Mouse (Mus musculus): ENCODE results near the gene Slc2a4.
"Not testable (repeated sequence)": the region's sequence is repeated elsewhere in the genome, so short reads cannot be mapped to it uniquely, and the experiment has no call there.

Slc2a4 gene

GRCm38 (mm10) chr11:69920266-69921031 is 27.5 kb downstream of the Slc2a4 start:
- peak; percentile 39 for DNase-seq (ENCODE audit: low spot score)

GRCm38 (mm10) chr11:69919661-69920265 is 28.2 kb downstream of the Slc2a4 start:
- DNase-seq (ENCODE audit: low spot score): peak; percentile 63

DNA sequence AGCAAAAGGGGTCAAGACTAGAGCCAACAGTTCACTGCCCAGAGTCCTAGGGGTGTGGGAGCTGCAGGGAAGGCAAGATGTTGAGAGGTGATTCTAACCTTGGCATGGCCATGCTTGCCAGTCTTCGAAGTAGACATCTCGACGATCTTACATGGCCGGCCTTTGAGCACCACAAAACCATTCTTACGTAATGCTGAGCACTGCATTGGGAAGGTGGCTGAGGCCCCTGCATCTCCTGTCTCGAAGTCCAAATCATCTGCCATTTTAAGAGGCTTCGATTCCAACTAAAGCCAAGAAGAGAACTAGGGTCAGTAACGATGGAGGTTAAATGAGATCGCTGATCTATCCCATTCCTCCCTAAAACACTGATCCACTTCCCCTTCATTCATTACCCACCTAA is 28.9 kb downstream of the Slc2a4 start:
- no peak for DNase-seq (ENCODE audit: low spot score)

GRCm38 (mm10) chr11:69918118-69918517 is 29.9 kb downstream of the Slc2a4 start:
- DNase-seq (ENCODE audit: low spot score): no peak

- DNase-seq (ENCODE audit: low spot score): no peak
These were observed 30.5 kb downstream of the Slc2a4 start for GRCm38 (mm10) chr11:69917379-69917948.

DNA sequence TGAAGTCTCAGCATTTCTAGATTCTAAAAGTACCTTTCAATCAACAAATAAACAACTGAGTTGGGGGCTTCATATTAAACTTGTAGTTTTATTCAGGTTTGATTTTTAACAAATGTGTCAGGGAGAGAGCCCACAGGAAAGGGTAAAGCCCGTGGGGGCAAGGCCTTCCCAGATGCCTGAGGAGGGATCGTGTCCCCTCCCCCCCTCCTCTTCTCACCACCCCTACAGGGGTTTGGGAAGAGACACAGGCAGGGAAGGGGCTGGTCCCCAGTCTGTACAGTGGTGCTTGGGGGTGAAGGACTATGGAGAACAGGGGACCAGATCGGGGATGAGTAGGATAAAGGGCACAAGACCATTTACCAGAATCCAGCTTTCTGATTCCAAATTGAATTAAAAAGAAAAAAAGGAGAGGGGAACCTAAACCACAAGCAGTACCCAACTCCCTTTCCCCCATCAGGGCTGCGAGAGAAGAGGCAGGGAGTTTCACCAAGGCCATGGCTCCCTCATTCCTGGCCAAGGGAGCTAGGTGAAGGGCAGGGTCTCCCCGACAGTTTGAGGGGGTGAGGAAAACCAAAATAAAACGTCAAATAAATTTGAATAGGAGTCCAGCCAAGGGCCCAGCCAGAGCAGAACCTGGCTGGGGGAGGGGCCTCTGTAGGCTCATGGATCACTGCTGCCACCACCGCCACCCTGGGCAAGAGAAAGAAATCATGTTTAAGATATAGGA is 31.2 kb downstream of the Slc2a4 start:
- not testable (repeated sequence) for DNase-seq (ENCODE audit: low spot score)

GRCm38 (mm10) chr11:69915667-69916627 is 32.0 kb downstream of the Slc2a4 start:
- DNase-seq (ENCODE audit: low spot score): no peak

- DNase-seq (ENCODE audit: low spot score): no peak
These were observed 33.0 kb downstream of the Slc2a4 start for GRCm38 (mm10) chr11:69914917-69915430.

DNA sequence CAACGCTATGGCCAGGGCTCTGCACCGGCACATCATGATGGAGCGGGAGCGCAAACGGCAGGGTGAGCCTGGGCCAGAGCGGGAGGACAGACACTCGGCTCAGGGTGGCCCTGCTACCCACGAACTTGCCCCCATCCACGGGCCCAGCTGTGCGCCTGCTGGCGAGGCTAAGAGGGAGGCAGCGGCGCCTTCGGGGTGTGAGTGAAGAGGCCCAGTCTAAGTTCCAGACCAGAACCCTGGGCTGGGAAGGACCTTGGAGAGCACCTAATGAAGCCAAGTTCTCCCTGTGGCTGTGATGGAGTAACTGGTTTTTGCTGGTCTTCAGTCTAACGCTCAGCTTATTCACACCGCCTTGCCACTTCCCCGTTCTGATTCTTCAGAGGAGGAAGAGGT is 33.6 kb downstream of the Slc2a4 start:
- DNase-seq (ENCODE audit: low spot score): no peak

- DNase-seq (ENCODE audit: low spot score): peak; percentile 86
These were observed 34.2 kb downstream of the Slc2a4 start, which contains the start of gene Gps2 for GRCm38 (mm10) chr11:69913554-69914371. Gps2 (plus strand) TSS chr11:69913888.

GRCm38 (mm10) chr11:69912716-69913530 is 35.1 kb downstream of the Slc2a4 start:
- no peak for DNase-seq (ENCODE audit: low spot score)

DNA sequence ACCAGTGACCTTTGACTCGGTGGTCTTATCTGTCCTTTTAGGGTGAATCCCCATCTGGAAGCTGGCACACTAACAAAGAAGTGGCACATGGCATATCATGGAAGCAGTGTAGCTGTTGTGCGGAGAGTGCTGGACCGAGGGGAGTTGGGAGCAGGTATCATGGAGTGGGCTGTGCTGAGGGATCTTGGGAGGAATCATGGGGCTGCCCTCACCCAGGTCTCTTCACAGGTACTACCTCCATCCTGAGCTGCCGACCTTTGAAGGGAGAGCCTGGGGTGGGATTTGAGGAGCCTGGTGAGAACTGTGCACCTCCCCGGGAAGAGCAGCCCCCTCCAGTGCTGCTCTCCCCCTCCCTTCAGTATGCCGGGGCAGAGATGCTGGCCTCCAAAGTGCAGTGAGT is 36.3 kb downstream of the Slc2a4 start:
- no peak for DNase-seq (ENCODE audit: low spot score)

GRCm38 (mm10) chr11:69910781-69911560 is 37.0 kb downstream of the Slc2a4 start:
- no peak for DNase-seq (ENCODE audit: low spot score)

DNA sequence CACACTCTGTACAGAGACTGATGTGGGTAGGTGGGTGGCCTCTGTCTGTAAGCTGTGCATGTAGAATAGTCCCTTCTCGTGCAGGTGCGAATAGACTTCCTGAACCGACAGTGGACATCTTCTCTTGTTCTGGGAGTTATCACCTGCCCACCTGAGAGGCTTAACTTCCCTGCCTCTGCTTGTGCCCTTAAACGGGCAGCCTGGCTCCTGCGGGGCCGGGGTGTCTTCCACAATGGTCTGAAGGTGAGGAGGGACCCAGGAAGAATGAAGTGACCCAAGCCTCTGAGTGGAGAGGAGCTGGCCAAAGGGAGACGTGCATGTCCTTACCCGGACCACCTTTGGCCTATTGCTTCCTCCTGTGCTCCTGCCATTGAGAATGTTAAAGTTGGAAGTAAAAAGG is 37.8 kb downstream of the Slc2a4 start:
- DNase-seq (ENCODE audit: low spot score): no peak

DNA sequence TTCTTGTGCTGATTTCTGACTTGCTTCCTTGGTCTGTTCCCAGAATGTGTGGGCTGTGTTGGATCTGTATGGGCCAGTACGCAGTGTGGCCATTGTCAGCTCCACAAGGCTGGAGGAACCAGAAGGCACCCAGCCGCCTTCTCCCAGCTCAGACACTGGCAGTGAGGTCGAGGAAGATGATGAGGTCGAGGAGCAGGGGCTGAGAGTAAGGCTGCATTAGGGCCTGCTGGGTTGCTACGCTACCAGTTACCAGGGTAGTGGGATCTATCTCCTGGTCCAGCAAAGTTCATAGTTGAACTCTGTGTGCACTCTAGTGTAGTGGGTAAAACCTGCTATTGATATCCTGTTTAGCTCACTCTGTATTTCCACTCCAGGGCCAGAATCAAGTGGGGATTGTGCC is 38.8 kb downstream of the Slc2a4 start:
- DNase-seq (ENCODE audit: low spot score): no peak

GRCm38 (mm10) chr11:69908645-69909044 is 39.3 kb downstream of the Slc2a4 start:
- DNase-seq (ENCODE audit: low spot score): no peak

- no peak for DNase-seq (ENCODE audit: low spot score)
These were observed 43.7 kb downstream of the Slc2a4 start for GRCm38 (mm10) chr11:69904311-69904710.

- peak; percentile 1 for DNase-seq (ENCODE audit: low spot score)
These were observed 45.0 kb downstream of the Slc2a4 start for GRCm38 (mm10) chr11:69902972-69903371.

- peak; percentile 1 for DNase-seq (ENCODE audit: low spot score)
These were observed 46.0 kb downstream of the Slc2a4 start for GRCm38 (mm10) chr11:69901993-69902392.

All from ovary, adult 18-20 months (tissue).